Mouse (Mus musculus): ENCODE results near the gene Psap.

Psap gene

DNA sequence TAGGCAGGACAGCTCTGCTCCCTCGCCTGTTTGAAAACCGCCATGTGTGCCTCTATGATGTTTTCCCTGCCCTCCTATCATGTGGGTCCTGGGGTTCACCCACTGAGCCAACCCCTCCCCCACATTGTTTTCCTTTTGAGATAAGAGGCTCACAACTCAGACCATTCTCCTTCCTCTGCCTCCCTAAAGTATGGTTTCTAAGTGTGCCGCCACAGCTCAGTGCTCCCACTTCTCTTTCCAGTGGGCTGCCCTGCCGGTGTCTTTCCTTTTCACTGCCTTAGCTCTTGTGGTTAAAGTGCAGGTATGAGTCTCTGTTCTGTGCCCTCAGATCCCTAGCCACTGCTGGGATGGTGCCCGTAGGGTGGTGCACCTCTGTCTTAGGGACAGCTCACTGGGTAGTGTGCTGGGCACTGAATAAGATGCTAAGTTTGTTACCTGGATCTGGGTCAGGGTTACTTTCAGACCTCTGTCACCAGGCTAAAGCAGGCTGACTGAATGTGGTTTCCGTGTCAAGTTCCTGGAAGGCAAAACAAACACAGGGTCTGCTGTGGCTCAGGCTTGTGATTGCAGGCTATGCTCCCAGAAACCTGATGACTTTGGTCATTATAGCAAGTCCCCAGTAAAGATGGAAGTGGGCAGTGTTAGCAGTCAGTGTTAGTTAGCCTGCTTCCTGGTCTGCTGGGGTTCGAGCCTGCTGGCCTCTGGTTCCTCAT lies 12.8 kb downstream of the Psap start:
- DNase-seq, result peak in 1 of 2 experiments; percentile 56

GRCm38 (mm10) chr10:60290739-60291110 lies 13.3 kb downstream of the Psap start:
- DNase-seq, result no peak

GRCm38 (mm10) chr10:60292209-60292608 lies 14.8 kb downstream of the Psap start:
- no peak for DNase-seq

- peak; percentile 66 to 67 for DNase-seq
These were observed 17.2 kb downstream of the Psap start for GRCm38 (mm10) chr10:60294621-60295020.

- no peak for DNase-seq
These were observed 17.9 kb downstream of the Psap start for GRCm38 (mm10) chr10:60295356-60295755.

GRCm38 (mm10) chr10:60296027-60296426 lies 18.6 kb downstream of the Psap start:
- no peak for DNase-seq

GRCm38 (mm10) chr10:60299636-60300035 lies 22.2 kb downstream of the Psap start:
- DNase-seq, result no peak

- no peak for DNase-seq
These were observed 26.0 kb downstream of the Psap start for GRCm38 (mm10) chr10:60303419-60303818.

DNA sequence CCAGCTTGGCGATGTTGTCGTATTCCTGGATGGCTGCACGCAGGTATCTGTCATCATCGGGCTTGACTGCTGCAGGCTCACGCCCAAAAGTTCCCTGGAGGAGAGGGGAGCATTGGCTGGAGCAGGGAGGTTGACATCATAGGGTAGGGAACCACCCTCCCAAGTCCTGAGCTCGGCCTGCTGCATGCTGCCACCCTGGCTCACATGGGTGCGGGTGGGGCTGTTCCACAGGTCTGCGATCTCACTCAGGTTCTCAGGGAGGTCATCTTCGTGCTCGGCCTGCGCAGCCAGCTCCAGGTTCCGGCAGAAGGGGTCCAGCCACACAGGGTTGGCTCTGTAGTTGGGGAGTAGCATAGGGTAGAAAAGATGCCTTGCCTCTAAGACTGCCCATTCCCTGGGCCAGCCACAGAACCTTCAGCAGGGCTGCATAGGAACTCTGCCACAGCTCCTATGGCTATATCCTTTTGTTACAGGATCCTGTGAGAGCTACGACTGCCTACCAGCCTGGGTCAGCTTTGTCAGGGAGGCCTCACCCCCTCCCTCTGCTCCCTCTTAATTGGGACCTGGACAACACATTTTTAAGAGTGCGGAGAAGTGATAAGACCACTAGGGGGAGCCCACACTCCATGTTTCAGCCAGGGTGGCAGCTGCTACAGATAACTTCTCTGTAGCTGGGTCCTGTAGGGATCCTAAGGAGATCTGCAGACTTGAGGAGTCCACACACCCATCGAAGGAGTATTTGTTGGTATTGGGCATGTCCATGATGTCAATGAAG lies 27.6 kb downstream of the Psap start:
- peak; percentile 76 to 84 for DNase-seq

DNA sequence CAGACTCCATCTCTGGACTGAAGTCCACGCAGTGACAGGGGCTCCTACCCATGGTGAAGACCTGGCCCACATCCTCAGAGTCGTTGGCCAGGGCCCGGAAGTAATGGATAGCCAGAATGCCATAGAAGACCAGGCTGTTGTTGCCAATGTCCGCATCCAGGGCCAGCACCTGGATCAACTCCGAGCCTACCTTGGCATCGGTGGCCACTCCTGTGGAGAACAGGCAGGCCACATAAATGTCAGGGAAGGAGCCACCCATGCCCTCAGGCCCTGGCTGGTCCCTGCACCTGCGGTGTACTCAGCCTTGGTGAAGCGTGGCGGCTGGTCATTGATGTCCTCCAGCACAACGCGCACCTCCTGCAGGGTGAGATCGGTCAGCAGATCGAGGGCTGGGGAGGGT lies 33.2 kb downstream of the Psap start:
- DNase-seq, result no peak

GRCm38 (mm10) chr10:60313606-60314005 lies 36.2 kb downstream of the Psap start:
- no peak for DNase-seq

GRCm38 (mm10) chr10:60316166-60316565 lies 38.7 kb downstream of the Psap start:
- DNase-seq, result no peak

- DNase-seq, result no peak
These were observed 51.7 kb downstream of the Psap start for GRCm38 (mm10) chr10:60328963-60329650.

DNA sequence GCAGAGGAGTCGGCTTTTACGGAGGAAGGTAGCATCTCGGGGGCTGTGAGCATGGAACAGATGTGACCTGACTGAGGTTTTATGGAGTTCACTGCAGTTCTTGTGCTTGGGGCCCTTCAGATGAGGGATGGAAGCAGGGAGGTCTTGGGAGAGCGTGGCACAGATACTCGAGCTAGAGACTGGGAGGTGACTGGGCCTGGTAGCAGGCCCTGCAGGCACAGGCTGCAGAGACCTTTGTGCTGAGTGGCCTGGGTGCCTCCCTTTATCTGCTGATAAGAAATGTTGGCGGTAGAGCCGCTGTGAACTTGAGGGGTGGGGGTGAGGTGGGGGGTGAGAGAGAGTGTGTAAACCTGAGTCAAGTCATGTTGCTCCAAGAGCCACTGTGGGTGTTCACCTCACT lies 57.2 kb downstream of the Psap start:
- no peak for DNase-seq

GRCm38 (mm10) chr10:60335021-60335420 lies 57.6 kb downstream of the Psap start:
- no peak for DNase-seq

DNA sequence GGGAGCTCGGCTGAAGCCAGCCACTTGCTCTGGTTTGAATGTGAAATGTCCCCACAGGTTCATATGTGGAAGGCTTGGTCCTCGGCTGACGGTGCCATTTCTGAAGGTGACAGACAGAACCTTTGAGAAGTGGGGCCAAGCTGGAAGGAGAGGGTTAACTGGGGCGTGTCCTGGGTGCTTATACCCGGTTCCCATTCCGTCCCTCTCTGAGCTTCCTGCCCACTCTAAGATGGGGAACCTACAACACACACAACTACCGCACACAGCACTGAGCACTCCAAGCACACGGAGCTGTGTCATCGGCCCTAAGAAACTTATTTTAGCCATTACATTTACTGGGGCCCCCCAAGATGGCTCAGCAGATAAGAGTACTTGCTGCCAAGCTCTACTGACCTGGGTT lies 64.1 kb downstream of the Psap start:
- DNase-seq, result no peak

GRCm38 (mm10) chr10:60344111-60344510 lies 66.7 kb downstream of the Psap start:
- no peak for DNase-seq

- DNase-seq, result no peak
These were observed 68.6 kb downstream of the Psap start for GRCm38 (mm10) chr10:60346056-60346455.

DNA sequence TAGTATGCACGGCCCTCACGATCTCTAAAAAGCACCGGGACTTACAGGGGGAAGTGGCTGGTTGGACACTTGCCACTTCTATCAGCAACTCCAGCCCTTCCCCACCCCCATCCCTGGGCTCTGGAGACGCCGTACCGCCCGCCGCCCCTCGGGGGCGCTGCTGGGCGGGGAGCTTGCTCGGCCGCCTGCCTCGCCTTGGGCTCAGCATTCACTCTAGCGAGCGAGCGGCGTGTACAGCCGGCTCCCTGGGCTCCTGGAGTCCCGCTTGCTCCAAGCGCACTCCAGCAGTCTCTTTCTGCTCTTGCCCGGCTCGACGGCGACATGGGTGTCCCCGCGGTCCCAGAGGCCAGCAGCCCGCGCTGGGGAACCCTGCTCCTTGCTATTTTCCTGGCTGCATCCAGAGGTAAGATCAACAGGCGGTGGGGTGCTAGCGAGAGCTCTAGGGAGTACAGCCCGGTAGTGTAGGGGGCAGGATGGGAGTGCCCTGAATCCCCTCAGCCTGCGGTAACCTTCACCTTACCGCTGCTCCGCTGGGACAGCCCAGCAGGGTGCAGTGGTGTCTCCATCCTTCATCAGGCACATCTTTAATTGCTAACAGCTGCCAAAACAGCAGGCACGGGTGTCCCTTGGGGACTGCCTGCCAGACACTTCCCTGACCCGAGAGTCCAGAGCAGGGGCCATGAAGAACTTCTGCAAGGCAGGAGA lies 69.4 kb downstream of the Psap start, which contains the start of gene Vsir:
TSS of gene Vsir (plus strand) at position 151 of the 705 bp plus-strand sequence.
- DNase-seq, result peak; percentile 77 to 86

- no peak for DNase-seq
These were observed 70.6 kb downstream of the Psap start for GRCm38 (mm10) chr10:60347768-60348610.

DNA sequence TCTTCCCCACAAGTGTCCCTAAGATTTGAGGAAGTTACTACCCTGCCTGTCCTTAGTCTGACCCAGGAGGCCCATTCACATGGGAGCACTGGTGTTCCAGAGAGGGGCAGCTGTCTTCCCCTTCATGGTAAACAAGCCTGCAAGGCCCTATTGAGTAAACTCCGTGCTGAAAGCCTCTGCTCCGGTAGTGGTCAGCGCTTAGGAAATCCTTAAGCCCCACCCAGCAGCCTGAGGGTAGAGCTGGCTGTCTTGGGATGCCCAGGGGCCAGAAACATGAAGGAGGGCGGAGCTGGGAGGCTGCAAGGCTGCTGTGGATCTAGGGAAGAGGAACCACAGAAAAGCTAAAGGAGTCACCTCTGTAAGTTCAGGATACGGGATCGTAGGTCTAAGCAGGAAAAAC lies 71.6 kb downstream of the Psap start:
- DNase-seq, result peak; percentile 54 to 55

GRCm38 (mm10) chr10:60349644-60350043 lies 72.2 kb downstream of the Psap start:
- DNase-seq, result no peak
